Mouse (Mus musculus): ENCODE results near the gene Mrrf.

The Mrrf gene

GRCm38 (mm10) chr2:36136300-36136941 is at the start of gene Mrrf, which contains the start of gene Rbm18:
Mrrf (plus strand) TSS chr2:36136389.
Rbm18 (minus strand) TSS chr2:36136773.
- peak; percentile 86 for DNase-seq (ENCODE audit: low spot score)

GRCm38 (mm10) chr2:36089190-36089589 is 47.0 kb upstream of the Mrrf start:
- DNase-seq (ENCODE audit: low spot score): no peak

- peak; percentile 18 for DNase-seq (ENCODE audit: low spot score)
Observed at GRCm38 (mm10) chr2:36090853-36091741, 45.1 kb upstream of the Mrrf start.

GRCm38 (mm10) chr2:36092748-36093147 is 43.4 kb upstream of the Mrrf start:
- no peak for DNase-seq (ENCODE audit: low spot score)

- no peak for DNase-seq (ENCODE audit: low spot score)
Observed at GRCm38 (mm10) chr2:36093301-36093700, 42.9 kb upstream of the Mrrf start.

- DNase-seq (ENCODE audit: low spot score): no peak
Observed at GRCm38 (mm10) chr2:36093914-36094475, 42.2 kb upstream of the Mrrf start.

GRCm38 (mm10) chr2:36097129-36097815 is 38.9 kb upstream of the Mrrf start:
- no peak for DNase-seq (ENCODE audit: low spot score)

GRCm38 (mm10) chr2:36098021-36098420 is 38.2 kb upstream of the Mrrf start:
- DNase-seq (ENCODE audit: low spot score): no peak

GRCm38 (mm10) chr2:36099739-36100138 is 36.5 kb upstream of the Mrrf start:
- DNase-seq (ENCODE audit: low spot score): no peak

GRCm38 (mm10) chr2:36101866-36102558 is 34.2 kb upstream of the Mrrf start:
- DNase-seq (ENCODE audit: low spot score): no peak

- no peak for DNase-seq (ENCODE audit: low spot score)
Observed at GRCm38 (mm10) chr2:36102559-36102946, 33.6 kb upstream of the Mrrf start.

- DNase-seq (ENCODE audit: low spot score): no peak
Observed at GRCm38 (mm10) chr2:36103069-36103554, 33.1 kb upstream of the Mrrf start.

- no peak for DNase-seq (ENCODE audit: low spot score)
Observed at GRCm38 (mm10) chr2:36103555-36104367, 32.4 kb upstream of the Mrrf start.

GRCm38 (mm10) chr2:36104436-36104955 is 31.7 kb upstream of the Mrrf start:
- DNase-seq (ENCODE audit: low spot score): no peak

GRCm38 (mm10) chr2:36104956-36105741 is 31.0 kb upstream of the Mrrf start, which contains the start of gene Lhx6:
Lhx6 (minus strand) TSS chr2:36105408.
- DNase-seq (ENCODE audit: low spot score): no peak

GRCm38 (mm10) chr2:36108615-36109014 is 27.6 kb upstream of the Mrrf start:
- no peak for DNase-seq (ENCODE audit: low spot score)

- DNase-seq (ENCODE audit: low spot score): no peak
Observed at GRCm38 (mm10) chr2:36112632-36113031, 23.6 kb upstream of the Mrrf start.

- no peak for DNase-seq (ENCODE audit: low spot score)
Observed at GRCm38 (mm10) chr2:36126795-36127429, 9.3 kb upstream of the Mrrf start.

- DNase-seq (ENCODE audit: low spot score): no peak
Observed at GRCm38 (mm10) chr2:36127973-36128372, 8.2 kb upstream of the Mrrf start.
